Mouse (Mus musculus) CH12.LX (cell line): ENCODE measurements around the gene Dnm2. TPM values are rescaled to one million over a fixed set of nuclear protein-coding genes. Genes with fewer than 3 reads are reported as not detected.

Experiments used
- DNase-seq: peaks from one replicate; pipeline ENCODE4 v3.0.0-alpha.2; 2013; ENCODE audit errors: extremely low read depth
- H3K27ac ChIP-seq: 2 replicates; pipeline ENCODE4 v1.5.1; 2012; ENCODE audit warnings: low read depth, mild to moderate bottlenecking, control low read depth, moderate library complexity; ENCODE audit not compliant: insufficient read depth
- H3K27me3 ChIP-seq: replicated peaks from 2 replicates; pipeline ENCODE3; 2012; ENCODE audit warnings: inconsistent platforms
- H3K36me3 ChIP-seq, 2 experiments: replicated peaks in 1 of 2; 2 replicates each; pipeline versions ENCODE3 to v1.6.1; 2012; ENCODE audit warnings: inconsistent platforms in 1 of 2, low read length in 1 of 2, mild to moderate bottlenecking in 1 of 2, mixed read lengths in 1 of 2, moderate library complexity in 1 of 2; ENCODE audit not compliant: control insufficient read depth in 1 of 2, insufficient read depth in 1 of 2
- H3K4me1 ChIP-seq, 2 experiments: 2 replicates each; pipeline ENCODE4 v1.6.1; 2012; ENCODE audit warnings: inconsistent platforms in 1 of 2, moderate library complexity in 1 of 2; ENCODE audit not compliant: insufficient read depth in 2 of 2, control insufficient read depth in 1 of 2
- H3K4me2 ChIP-seq: 2 replicates; pipeline ENCODE4 v1.6.1; 2012; ENCODE audit warnings: low read depth, mild to moderate bottlenecking, control low read depth; ENCODE audit not compliant: poor library complexity, insufficient read depth, severe bottlenecking
- H3K4me3 ChIP-seq, 3 experiments: fragments of 150-350 bp in 1 of 3; sonication (generic) in 1 of 3; replicated peaks in 1 of 3; 2 replicates each; pipeline versions ENCODE3 to v1.5.1; 2011 to 2012; ENCODE audit warnings: low read depth in 2 of 3, low read length in 2 of 3, mild to moderate bottlenecking in 2 of 3, moderate library complexity in 2 of 3, control low read depth in 1 of 3, improper control_type of control experiment in 1 of 3, inconsistent platforms in 1 of 3, mixed read lengths in 1 of 3; ENCODE audit not compliant: poor library complexity in 1 of 3
- H3K79me2 ChIP-seq: replicated peaks from 2 replicates; pipeline ENCODE4 v1.6.1; 2012; ENCODE audit warnings: mild to moderate bottlenecking, moderate library complexity; ENCODE audit not compliant: control insufficient read depth, poor library complexity, insufficient read depth, severe bottlenecking; ENCODE audit errors: extremely low read depth
- H3K9ac ChIP-seq: 2 replicates; pipeline ENCODE4 v1.6.1; 2012; ENCODE audit warnings: low read depth, mild to moderate bottlenecking, control low read depth, moderate library complexity; ENCODE audit not compliant: insufficient read depth
- H3K9me3 ChIP-seq: replicated peaks from 2 replicates; pipeline ENCODE3; 2012; ENCODE audit warnings: low read length, inconsistent platforms, mixed read lengths
- CHD1 ChIP-seq: IDR thresholded peaks from 2 replicates; pipeline ENCODE4 v1.6.1; 2012; ENCODE audit warnings: low read depth, low read length, improper control_type of control experiment, inconsistent platforms
- CTCF ChIP-seq, 2 experiments: IDR thresholded peaks in 1 of 2; conservative IDR thresholded peaks in 1 of 2; 2 replicates each; pipeline ENCODE4 v1.5.1; 2011 to 2012; ENCODE audit warnings: low read depth in 2 of 2, low read length in 2 of 2, improper control_type of control experiment in 1 of 2, inconsistent platforms in 1 of 2, mild to moderate bottlenecking in 1 of 2, moderate library complexity in 1 of 2
- ETS1 ChIP-seq: conservative IDR thresholded peaks from 2 replicates; pipeline ENCODE4 v1.6.1; 2012; ENCODE audit warnings: low read depth, mild to moderate bottlenecking, inconsistent platforms, low read length, improper control_type of control experiment, moderate library complexity
- KAT2A ChIP-seq: IDR thresholded peaks from 2 replicates; pipeline ENCODE4 v1.6.1; 2012; ENCODE audit warnings: low read length, improper control_type of control experiment, inconsistent platforms; ENCODE audit not compliant: insufficient replicate concordance
- MAZ ChIP-seq: IDR thresholded peaks from 2 replicates; pipeline ENCODE4 v1.6.1; 2012; ENCODE audit warnings: low read depth, mild to moderate bottlenecking, inconsistent platforms, low read length, improper control_type of control experiment, moderate library complexity
- MEF2A ChIP-seq: IDR thresholded peaks from 2 replicates; pipeline ENCODE4 v1.6.1; 2014; ENCODE audit warnings: low read depth, mild to moderate bottlenecking, inconsistent platforms, low read length, improper control_type of control experiment, borderline replicate concordance
- MXI1 ChIP-seq: IDR thresholded peaks from 2 replicates; pipeline ENCODE4 v1.6.1; 2011; ENCODE audit warnings: mild to moderate bottlenecking, low read depth, low read length, improper control_type of control experiment
- MYC ChIP-seq: IDR thresholded peaks from 2 replicates; pipeline ENCODE4 v1.6.1; 2011; ENCODE audit warnings: low read depth, mild to moderate bottlenecking, improper control_type of control experiment, low read length
- NELFE ChIP-seq: IDR thresholded peaks from 2 replicates; pipeline ENCODE4 v1.6.1; 2011; ENCODE audit warnings: low read depth, low read length, improper control_type of control experiment
- POLR2A ChIP-seq: IDR thresholded peaks from 2 replicates; pipeline ENCODE4 v1.6.1; 2011; ENCODE audit warnings: low read depth, mild to moderate bottlenecking, improper control_type of control experiment, low read length
- POLR2AphosphoS2 ChIP-seq: IDR thresholded peaks from 2 replicates; pipeline ENCODE4 v1.6.1; 2011; ENCODE audit warnings: low read depth, low read length, improper control_type of control experiment
- RCOR1 ChIP-seq: conservative IDR thresholded peaks from 2 replicates; pipeline ENCODE4 v1.6.1; 2012; ENCODE audit warnings: low read depth, mild to moderate bottlenecking, inconsistent platforms, low read length, improper control_type of control experiment
- SIN3A ChIP-seq: IDR thresholded peaks from 2 replicates; pipeline ENCODE4 v1.6.1; 2012; ENCODE audit warnings: low read length, improper control_type of control experiment, inconsistent platforms
- SMC3 ChIP-seq: IDR thresholded peaks from 2 replicates; pipeline ENCODE4 v1.6.1; 2011; ENCODE audit warnings: low read depth, low read length, improper control_type of control experiment
- TBP ChIP-seq: conservative IDR thresholded peaks from 2 replicates; pipeline ENCODE4 v1.6.1; 2011; ENCODE audit warnings: low read depth, low read length, improper control_type of control experiment
- TCF12 ChIP-seq: IDR thresholded peaks from 2 replicates; pipeline ENCODE4 v1.6.1; 2014; ENCODE audit warnings: low read depth, mild to moderate bottlenecking, inconsistent platforms, low read length, improper control_type of control experiment
- UBTF ChIP-seq: IDR thresholded peaks from 2 replicates; pipeline ENCODE4 v1.6.1; 2012; ENCODE audit warnings: low read depth, mild to moderate bottlenecking, inconsistent platforms, low read length, improper control_type of control experiment, moderate library complexity
- USF2 ChIP-seq: conservative IDR thresholded peaks from 2 replicates; pipeline ENCODE4 v1.6.1; 2011; ENCODE audit warnings: low read depth, low read length, improper control_type of control experiment
- ZC3H11A ChIP-seq: IDR thresholded peaks from 2 replicates; pipeline ENCODE4 v1.6.1; 2012; ENCODE audit warnings: low read depth, mild to moderate bottlenecking, inconsistent platforms, low read length, improper control_type of control experiment
- ZKSCAN1 ChIP-seq: IDR thresholded peaks from 2 replicates; pipeline ENCODE4 v1.6.1; 2012; ENCODE audit warnings: low read depth, inconsistent platforms, low read length, improper control_type of control experiment, borderline replicate concordance
- ZMIZ1 ChIP-seq: IDR thresholded peaks from 2 replicates; pipeline ENCODE4 v1.6.1; 2012; ENCODE audit warnings: low read depth, mild to moderate bottlenecking, inconsistent platforms, low read length, improper control_type of control experiment
- dilution Hi-C: fragments of 300-500 bp; cut with MboI; formaldehyde crosslinking; loops from 2 replicates; pipeline ENCODE4 v1.14.3; 2020; ENCODE audit warnings: low sequenced_read_pairs; ENCODE audit not compliant: extremely low pct_unique_long_range_greater_than_20kb, extremely low pct_ligation_motif_present
- in situ Hi-C: fragments of 300-500 bp; cut with MboI; formaldehyde crosslinking; loops from 3 replicates; pipeline ENCODE4 v1.14.3; 2019; ENCODE audit warnings: low sequenced_read_pairs, low pct_ligation_motif_present, low pct_unique_long_range_greater_than_20kb, mixed read lengths
- polyA plus RNA-seq: library from polyadenylated mRNA; unstranded; fragments of >175 nt; gene quantifications from 2 replicates; pipeline ENCODE4 v1.2.1, GENCODE M21; 2012; ENCODE audit warnings: low read depth; ENCODE audit not compliant: insufficient read length
- total RNA-seq, 2 experiments: library from RNA; depleted of rRNA; stranded (reverse); fragments of 300-350 nt in 1 of 2; fragments of >200 nt in 1 of 2; gene quantifications; 2 replicates each; pipeline ENCODE4 v1.2.3; 2012 to 2014

The Dnm2 gene
- total and polyA plus RNA-seq, 3 experiments, result 36.4 to 64.3 (median 55.4) TPM

GRCm38 (mm10) chr9:21403745-21404144, 21.0 kb upstream of the Dnm2 start:
- Histone ChIP-seq H3K9ac (no peak overlapping the region), H3K27ac (no peak overlapping the region), H3K4me2 (no peak overlapping the region), H3K36me3 (peaks cover 70 to 92% of the 10 kb centered on the region in 2 experiments), H3K4me1 (no peaks in the 10 kb centered on the region), H3K79me2 (no peaks in the 10 kb centered on the region; the same call in 1 of the 2 replicates), H3K4me3 (no peak overlapping the region), H3K9me3 (no peaks in the 10 kb centered on the region), H3K27me3 (no peaks in the 10 kb centered on the region)
- dilution Hi-C loops, result no loop called here
- TF ChIP-seq SIN3A, result no peak
- no peak for TF ChIP-seq ZC3H11A
- no peak for TF ChIP-seq USF2
- no peak for TF ChIP-seq CHD1
- TF ChIP-seq TBP, result no peak
- no peak for TF ChIP-seq UBTF
- no peak for TF ChIP-seq MEF2A
- TF ChIP-seq SMC3, result no peak
- no peak for TF ChIP-seq MXI1
- no peak for TF ChIP-seq CTCF (conservative IDR thresholded peaks at IDR 0.05 in 1 of 2, IDR thresholded peaks at IDR 0.05 in 1 of 2; ENCODE audit: low read depth in 2 of 2, low read length in 2 of 2)
- no peak for TF ChIP-seq ETS1
- TF ChIP-seq TCF12, result no peak
- no peak for TF ChIP-seq MAZ
- no peak for TF ChIP-seq KAT2A
- no peak for TF ChIP-seq ZMIZ1
- no peak for TF ChIP-seq POLR2AphosphoS2
- TF ChIP-seq POLR2A, result no peak
- TF ChIP-seq RCOR1, result no peak
- no peak for TF ChIP-seq NELFE
- in situ Hi-C loops, result no loop called here
- no peak for DNase-seq

GRCm38 (mm10) chr9:21405525-21405924, 19.2 kb upstream of the Dnm2 start:
- TF ChIP-seq SIN3A, result no peak
- no peak for TF ChIP-seq POLR2AphosphoS2
- no peak for TF ChIP-seq NELFE
- TF ChIP-seq ZKSCAN1, result no peak
- no peak for TF ChIP-seq MYC
- TF ChIP-seq SMC3, result no peak
- no peak for DNase-seq
- Histone ChIP-seq H3K79me2 (no peaks in the 10 kb centered on the region), H3K36me3 (peaks cover 57 to 75% of the 10 kb centered on the region in 2 experiments), H3K4me1 (no peaks in the 10 kb centered on the region), H3K27ac (no peak overlapping the region), H3K4me3 (no peak overlapping the region), H3K9me3 (no peaks in the 10 kb centered on the region), H3K4me2 (no peak overlapping the region), H3K27me3 (no peaks in the 10 kb centered on the region), H3K9ac (no peak overlapping the region)
- dilution Hi-C loops, result no loop called here
- in situ Hi-C loops, result no loop called here
